Mouse (Mus musculus) ES-Bruce4 (cell line): ENCODE results near the gene Zfp14.

Experiments used
- CTCF ChIP-seq: IDR thresholded peaks from one replicate; pipeline ENCODE4 v1.8.1; 2011; ENCODE audit warnings: low read depth, low read length
- EP300 ChIP-seq: IDR thresholded peaks from 2 replicates; pipeline ENCODE4 v1.6.1; 2011; ENCODE audit warnings: low read depth, low read length; ENCODE audit not compliant: insufficient read depth
- POLR2A ChIP-seq: IDR thresholded peaks from one replicate; pipeline ENCODE4 v1.8.1; 2011; ENCODE audit warnings: low read length; ENCODE audit not compliant: insufficient read depth

- TF ChIP-seq CTCF (no peak), EP300 (no peak), POLR2A (no peak)
Measured at GRCm38 (mm10) chr7:30086524-30086923, 35.3 kb upstream of the Zfp14 start.
